Mouse (Mus musculus): Measurements from ENCODE around the gene Ankrd53.

Ankrd53 gene

GRCm38 (mm10) chr6:83762344-83762743, at the start of gene Ankrd53:
TSS of gene Ankrd53 (plus strand) at chr6:83762644.
- no peak for DNase-seq (ENCODE audit: low spot score)

- no peak for DNase-seq (ENCODE audit: low spot score)
Measured at GRCm38 (mm10) chr6:83713271-83714136, 48.9 kb upstream of the Ankrd53 start.

GRCm38 (mm10) chr6:83714221-83715123, 48.0 kb upstream of the Ankrd53 start:
- no peak for DNase-seq (ENCODE audit: low spot score)

GRCm38 (mm10) chr6:83715461-83716196, 46.8 kb upstream of the Ankrd53 start:
- no peak for DNase-seq (ENCODE audit: low spot score)

GRCm38 (mm10) chr6:83717026-83717425, 45.4 kb upstream of the Ankrd53 start:
- no peak for DNase-seq (ENCODE audit: low spot score)

GRCm38 (mm10) chr6:83722526-83722925, 39.9 kb upstream of the Ankrd53 start:
- no peak for DNase-seq (ENCODE audit: low spot score)

GRCm38 (mm10) chr6:83727178-83727577, 35.3 kb upstream of the Ankrd53 start:
- DNase-seq (ENCODE audit: low spot score) = no peak

GRCm38 (mm10) chr6:83728488-83728887, 34.0 kb upstream of the Ankrd53 start:
- DNase-seq (ENCODE audit: low spot score) = no peak

- no peak for DNase-seq (ENCODE audit: low spot score)
Measured at GRCm38 (mm10) chr6:83729350-83729970, 33.0 kb upstream of the Ankrd53 start.

GRCm38 (mm10) chr6:83731128-83731527, 31.3 kb upstream of the Ankrd53 start:
- peak; percentile 74 for DNase-seq (ENCODE audit: low spot score)

- DNase-seq (ENCODE audit: low spot score) = no peak
Measured at GRCm38 (mm10) chr6:83737311-83737710, 25.1 kb upstream of the Ankrd53 start.

- DNase-seq (ENCODE audit: low spot score) = no peak
Measured at GRCm38 (mm10) chr6:83738596-83738995, 23.8 kb upstream of the Ankrd53 start.

- no peak for DNase-seq (ENCODE audit: low spot score)
Measured at GRCm38 (mm10) chr6:83742761-83743160, 19.7 kb upstream of the Ankrd53 start, which contains the start of gene Atp6v1b1. TSS of gene Atp6v1b1 (plus strand) at chr6:83742990.

- DNase-seq (ENCODE audit: low spot score) = no peak
Measured at GRCm38 (mm10) chr6:83743212-83743611, 19.2 kb upstream of the Ankrd53 start.

- DNase-seq (ENCODE audit: low spot score) = no peak
Measured at GRCm38 (mm10) chr6:83744126-83744525, 18.3 kb upstream of the Ankrd53 start.

GRCm38 (mm10) chr6:83744557-83744956, 17.9 kb upstream of the Ankrd53 start:
- no peak for DNase-seq (ENCODE audit: low spot score)

- no peak for DNase-seq (ENCODE audit: low spot score)
Measured at GRCm38 (mm10) chr6:83745466-83745865, 17.0 kb upstream of the Ankrd53 start.

- no peak for DNase-seq (ENCODE audit: low spot score)
Measured at GRCm38 (mm10) chr6:83749286-83749685, 13.2 kb upstream of the Ankrd53 start.

- DNase-seq (ENCODE audit: low spot score) = peak; percentile 67
Measured at GRCm38 (mm10) chr6:83750171-83750684, 12.2 kb upstream of the Ankrd53 start.

- DNase-seq (ENCODE audit: low spot score) = no peak
Measured at GRCm38 (mm10) chr6:83756051-83756450, 6.4 kb upstream of the Ankrd53 start.

- DNase-seq (ENCODE audit: low spot score) = peak; percentile 35
Measured at GRCm38 (mm10) chr6:83762880-83763431, 512 bp downstream of the Ankrd53 start.
